Mouse (Mus musculus) cerebral cortex, adult 2 months (tissue): ENCODE measurements around the gene Pomgnt2.

Experiments
- WGBS: fragments of 180-500 bp; shearing (Covaris S2); methylation state at CpG from one replicate; pipeline ENCODE4 v1.1.7; 2018; 5-methylcytosine and 5-hydroxymethylcytosine counted together

Gene Pomgnt2

DNA sequence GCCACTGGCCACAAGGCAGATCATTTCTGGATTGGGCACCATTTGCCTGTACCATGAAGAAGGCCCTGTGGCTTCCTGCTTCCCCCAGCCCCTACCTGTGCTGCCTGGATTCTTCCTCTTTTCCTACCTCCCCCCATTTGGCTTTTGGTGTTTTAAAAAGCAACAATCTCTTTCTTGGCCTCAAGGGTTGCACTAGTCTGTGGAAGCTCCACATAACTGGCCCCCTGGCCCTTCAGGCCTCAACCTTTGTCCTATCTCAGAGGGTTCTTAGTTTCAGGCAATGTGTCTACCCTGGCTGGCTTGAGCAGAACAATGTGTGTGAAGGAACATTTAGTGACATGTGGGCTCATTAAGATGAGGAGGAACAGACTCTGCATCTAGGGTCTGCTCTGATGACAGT lies at the start of gene Pomgnt2:
Pomgnt2 (minus strand) TSS at position 101 of the 400 bp plus-strand sequence.

DNA sequence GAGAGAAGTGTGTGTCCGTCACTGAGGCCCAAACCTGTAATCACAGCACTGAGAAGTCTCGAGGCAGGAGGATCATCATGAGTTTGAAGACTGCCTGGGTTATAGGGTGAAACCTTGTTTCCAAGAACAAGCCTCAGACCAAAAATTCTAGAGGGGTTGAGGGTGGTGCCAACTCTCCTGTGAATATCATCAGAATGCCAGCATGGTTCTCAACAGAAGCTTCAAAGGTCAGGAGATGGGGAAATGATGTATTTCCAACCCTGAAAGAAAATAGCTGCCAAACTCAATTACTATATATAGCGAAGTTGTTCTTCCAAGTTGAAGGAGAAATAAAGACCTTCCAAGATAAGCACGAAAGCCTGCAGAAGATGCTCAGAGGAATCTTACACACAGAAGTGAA lies 42.9 kb upstream of the Pomgnt2 start:
- 55% methylated on average over 4 of the region's 4 CpGs for WGBS

DNA sequence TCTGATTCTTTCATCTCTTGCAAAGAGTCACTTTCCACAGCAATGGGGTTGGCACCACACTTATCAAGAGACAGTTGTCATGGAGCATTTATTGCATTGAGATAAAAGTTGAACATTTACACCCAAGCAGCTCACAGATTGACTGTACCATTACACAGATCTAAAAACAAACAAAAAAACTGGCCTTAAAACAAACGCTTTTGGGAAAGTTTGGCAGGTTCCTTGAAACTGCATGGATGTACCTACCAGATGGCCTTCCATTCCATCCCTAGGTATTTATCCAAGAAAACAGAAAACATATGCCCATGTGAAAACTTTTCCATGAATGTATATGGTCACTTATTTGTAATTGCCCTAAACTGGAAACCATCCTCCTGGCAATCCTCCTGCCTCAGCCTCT lies 41.7 kb upstream of the Pomgnt2 start:
- 66% methylated on average over 1 of the region's 1 CpGs for WGBS

- WGBS = 73% methylated on average over 4 of the region's 4 CpGs
These were observed 39.7 kb upstream of the Pomgnt2 start for GRCm38 (mm10) chr9:122036496-122037054.

GRCm38 (mm10) chr9:122035807-122036206 lies 38.9 kb upstream of the Pomgnt2 start:
- WGBS = 43% methylated on average over 5 of the region's 5 CpGs

DNA sequence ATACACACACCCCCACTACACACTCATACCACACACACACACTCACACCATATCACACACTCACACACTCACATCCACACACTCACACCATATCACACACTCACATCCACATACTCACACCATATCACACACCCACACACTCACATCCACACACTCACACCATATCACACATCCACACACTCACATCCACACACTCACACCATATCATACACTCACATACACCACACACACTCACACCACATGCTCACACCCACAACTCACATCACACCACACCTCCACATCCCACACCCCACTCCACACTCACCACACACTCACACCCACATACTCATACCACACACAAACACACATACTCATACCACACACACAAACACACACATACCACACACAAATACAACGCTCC lies 38.0 kb upstream of the Pomgnt2 start:
- WGBS = 91% methylated on average over 1 of the region's 1 CpGs

GRCm38 (mm10) chr9:122032071-122032470 lies 35.2 kb upstream of the Pomgnt2 start:
- WGBS = 87% methylated on average over 3 of the region's 3 CpGs

GRCm38 (mm10) chr9:122030706-122031105 lies 33.8 kb upstream of the Pomgnt2 start:
- 68% methylated on average over 5 of the region's 5 CpGs for WGBS

GRCm38 (mm10) chr9:122029765-122030164 lies 32.9 kb upstream of the Pomgnt2 start:
- WGBS = 92% methylated on average over 7 of the region's 7 CpGs

GRCm38 (mm10) chr9:122027914-122028745 lies 31.2 kb upstream of the Pomgnt2 start:
- 72% methylated on average over 11 of the region's 11 CpGs for WGBS

DNA sequence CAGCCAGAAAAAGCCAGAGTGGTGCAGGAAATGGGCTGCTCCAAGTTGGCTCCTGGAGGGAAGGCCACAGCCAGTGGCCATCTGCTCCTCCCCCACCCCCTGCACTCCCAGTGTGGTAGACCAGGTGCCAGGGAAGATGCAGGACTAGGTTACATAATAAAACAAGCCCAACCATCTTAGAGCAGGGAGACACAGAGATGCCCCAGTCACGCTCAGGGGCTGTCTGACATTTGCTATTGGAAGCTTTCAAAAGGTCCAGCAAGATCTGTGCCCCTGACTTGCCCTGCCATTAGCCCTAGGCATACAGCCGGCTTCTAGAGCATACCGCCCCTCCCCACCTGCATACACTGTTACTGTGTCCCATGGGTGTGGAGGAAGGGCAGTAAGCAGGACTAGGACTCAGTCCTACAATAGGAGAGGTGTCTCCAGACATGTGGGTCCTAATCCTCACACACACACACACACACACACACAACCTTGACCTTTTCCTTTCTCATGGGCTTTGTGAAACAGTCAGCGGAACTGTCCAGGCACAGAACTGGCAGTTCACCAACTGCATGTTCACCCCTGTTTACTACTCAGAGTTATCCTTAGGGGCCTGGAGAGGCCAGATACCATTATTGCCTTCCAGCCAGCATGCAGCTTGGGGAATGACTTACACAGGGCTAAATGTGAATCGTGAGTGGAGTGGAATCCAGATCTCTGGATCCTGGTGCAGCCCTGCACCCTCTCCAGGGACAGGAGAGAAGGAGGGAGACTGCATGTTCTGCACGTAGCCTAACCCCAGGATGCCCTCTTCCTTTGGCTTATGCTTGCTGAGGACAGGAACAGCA lies 30.4 kb upstream of the Pomgnt2 start:
- WGBS = 79% methylated on average over 6 of the region's 6 CpGs

DNA sequence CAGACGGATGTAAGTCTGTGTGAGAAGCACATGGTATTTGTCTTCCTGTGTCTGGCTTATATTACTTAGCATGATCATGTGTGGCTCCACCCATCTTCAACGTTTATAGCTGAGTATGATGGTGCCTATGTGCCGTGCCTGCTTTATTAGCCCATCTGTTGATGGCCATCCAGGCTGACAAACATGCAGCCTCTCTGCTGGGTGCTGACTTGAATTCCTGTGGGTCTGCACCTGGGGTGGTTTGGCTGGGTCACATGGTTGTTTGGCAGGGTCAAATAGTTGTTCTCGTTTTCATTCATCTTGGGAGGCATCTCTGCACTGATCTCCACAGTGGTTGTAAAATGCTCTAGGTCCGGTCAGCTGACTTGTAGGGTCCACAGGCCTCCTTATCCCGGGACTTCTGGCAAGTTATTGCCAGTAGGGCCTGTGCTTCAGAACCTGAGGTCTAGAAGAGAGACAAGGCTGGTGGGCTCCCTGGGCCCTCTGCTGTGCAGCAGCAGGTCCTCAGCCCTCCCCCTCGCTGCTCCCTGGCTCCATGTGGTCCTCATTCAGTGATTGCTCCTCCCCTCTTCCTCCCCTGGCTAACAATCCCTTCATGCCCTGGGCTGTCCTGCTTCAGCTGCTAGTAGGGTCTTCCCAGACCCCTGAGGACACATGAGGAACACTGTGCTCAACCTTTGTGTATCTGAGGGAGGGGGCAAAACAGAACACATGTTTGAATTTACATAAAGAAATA lies 29.1 kb upstream of the Pomgnt2 start:
- 72% methylated on average over 7 of the region's 7 CpGs for WGBS

GRCm38 (mm10) chr9:122024419-122024818 lies 27.5 kb upstream of the Pomgnt2 start:
- WGBS = 97% methylated on average over 6 of the region's 6 CpGs

DNA sequence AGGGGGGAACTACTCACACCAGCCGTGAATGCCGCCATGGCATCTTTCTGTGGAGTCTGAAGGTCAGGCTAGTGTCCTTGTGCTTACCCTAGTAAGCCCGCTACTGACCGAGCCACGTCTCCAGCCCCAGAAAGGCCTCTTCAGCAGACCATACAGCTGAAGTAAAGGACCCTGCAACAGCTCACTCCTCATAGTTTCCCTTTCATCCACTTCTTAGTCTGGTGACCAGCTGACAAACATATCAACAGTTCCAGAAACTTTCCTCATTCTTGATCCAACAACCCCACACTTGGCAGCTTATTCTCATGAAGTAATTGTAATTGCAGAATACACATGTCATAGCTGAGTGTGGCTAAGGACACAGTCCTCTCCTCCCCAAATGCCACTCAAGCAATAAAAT lies 27.0 kb upstream of the Pomgnt2 start:
- WGBS = 92% methylated on average over 5 of the region's 5 CpGs

DNA sequence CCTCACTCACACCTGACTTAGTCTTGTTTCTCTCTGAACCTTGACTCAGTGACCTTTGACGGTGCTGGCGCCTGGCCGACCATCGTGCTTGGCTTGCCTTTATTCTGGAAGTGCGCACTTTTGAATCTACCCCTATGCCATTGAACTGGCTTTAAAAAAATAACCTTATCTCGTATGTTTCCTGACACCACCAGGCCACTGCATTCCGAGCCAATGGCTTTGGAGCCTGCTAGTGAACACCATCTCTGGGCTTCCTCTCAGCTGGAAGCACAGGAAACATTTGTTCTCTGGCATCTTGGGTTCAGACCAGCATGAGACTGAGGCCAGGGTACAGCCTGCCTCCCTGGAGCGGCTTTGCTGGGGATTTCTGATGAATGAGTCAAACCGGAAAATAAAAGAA lies 25.9 kb upstream of the Pomgnt2 start:
- whole genome bisulfite sequencing = 72% methylated on average over 9 of the region's 9 CpGs

DNA sequence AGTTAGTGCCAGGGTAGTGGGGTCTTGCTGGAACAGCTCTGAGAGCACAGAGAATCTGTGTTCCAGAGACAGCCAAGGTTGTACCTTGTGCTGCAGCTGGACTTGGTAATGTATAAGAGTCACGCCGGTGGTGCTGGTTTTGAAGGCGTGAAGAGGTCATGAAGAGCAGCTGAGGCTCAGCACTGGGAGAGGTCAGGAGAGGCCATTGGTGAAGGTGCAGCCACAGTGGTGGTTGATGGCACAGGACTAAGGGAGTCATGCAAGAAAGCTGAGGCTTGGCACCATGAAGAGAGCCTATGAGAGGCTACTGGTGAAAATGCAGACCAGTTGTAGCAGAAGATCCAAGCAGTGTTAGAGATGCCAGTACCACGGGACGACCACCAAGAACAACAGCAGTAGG lies 24.7 kb upstream of the Pomgnt2 start:
- WGBS = 93% methylated on average over 5 of the region's 5 CpGs

DNA sequence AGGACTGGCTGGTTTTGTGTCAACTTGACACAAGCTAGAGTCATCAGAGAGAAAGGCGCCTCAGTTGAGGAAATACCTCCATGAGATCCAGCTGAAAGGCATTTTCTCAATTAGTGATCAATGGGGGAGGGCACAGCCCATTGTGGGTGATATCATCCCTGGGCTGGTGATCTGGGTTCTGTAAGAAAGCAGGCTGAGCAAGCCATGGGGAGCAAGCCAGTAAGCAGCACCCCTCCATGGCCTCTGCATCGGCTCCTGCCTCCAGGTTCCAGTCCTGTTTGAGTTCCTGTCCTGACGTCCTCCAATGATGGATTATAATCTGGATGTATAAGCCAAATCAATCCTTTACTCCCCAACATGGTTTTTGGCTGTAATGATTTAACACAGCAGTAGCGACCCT lies 24.3 kb upstream of the Pomgnt2 start:
- WGBS = 96% methylated on average over 4 of the region's 4 CpGs

- WGBS = 91% methylated on average over 4 of the region's 4 CpGs
These were observed 23.4 kb upstream of the Pomgnt2 start for GRCm38 (mm10) chr9:122020321-122020720.

GRCm38 (mm10) chr9:122018782-122019395 lies 22.0 kb upstream of the Pomgnt2 start:
- WGBS = 5% methylated on average over 8 of the region's 8 CpGs

- 89% methylated on average over 5 of the region's 5 CpGs for WGBS
These were observed 21.2 kb upstream of the Pomgnt2 start for GRCm38 (mm10) chr9:122018079-122018478.

DNA sequence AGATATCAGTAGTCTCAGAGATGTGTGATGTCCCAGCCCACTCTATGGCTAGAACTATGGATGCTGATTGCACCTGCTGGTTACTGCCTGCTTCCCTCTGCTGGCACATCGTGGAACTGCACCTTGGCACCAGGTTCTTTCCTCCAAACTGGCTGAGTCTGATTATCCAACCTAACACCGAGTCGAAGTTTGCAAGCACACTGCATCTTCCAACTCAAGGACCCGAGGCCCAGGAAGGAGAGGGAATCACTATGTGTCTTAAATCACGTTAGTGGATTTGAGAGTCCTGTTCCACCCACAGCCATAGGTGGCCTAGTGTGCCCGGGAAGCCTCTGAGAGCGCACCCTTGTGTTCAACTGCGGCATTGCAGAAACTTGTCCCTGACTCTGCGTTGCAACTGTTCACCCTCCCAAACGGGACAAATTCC lies 17.3 kb upstream of the Pomgnt2 start:
- WGBS = 10% methylated on average over 10 of the region's 10 CpGs
